Mouse (Mus musculus): ENCODE data around the gene Il16. TPM values are rescaled to one million over a fixed set of nuclear protein-coding genes. Genes with fewer than 3 reads are reported as not detected.

Gene Il16
- polyA plus RNA-seq, 1 experiment from 2014 or later, result 8.3 TPM

GRCm38 (mm10) chr7:83762336-83762735 is 16.8 kb upstream of the Il16 start:
- no peak overlapping the region for H3K4me3 ChIP-seq (ENCODE audit: low read depth, low read length)
- H3K27me3 ChIP-seq (ENCODE audit: control insufficient read depth, insufficient read depth, low read depth, low read length), result no peaks in the 10 kb centered on the region
- H3K9me3 ChIP-seq (replicated peaks; ENCODE audit: control insufficient read depth, low read length), result no peaks in the 10 kb centered on the region
- H3K4me1 ChIP-seq (ENCODE audit: control insufficient read depth, low read depth, low read length), result no peaks in the 10 kb centered on the region; the same call in 1 of the 2 replicates
- no peak overlapping the region for H3K9ac ChIP-seq (ENCODE audit: low read depth, low read length)
- H3K36me3 ChIP-seq (ENCODE audit: control insufficient read depth, insufficient read depth), result no peaks in the 10 kb centered on the region
- 60% methylated on average over 5 of the region's 5 CpGs for WGBS (ENCODE audit: insufficient replicate concordance)
- no peak for ATAC-seq (ENCODE audit: low read depth)
- H3K27ac ChIP-seq (ENCODE audit: low read length), result no peak overlapping the region
- no peak overlapping the region for H3K4me2 ChIP-seq (ENCODE audit: low read depth, low read length)

GRCm38 (mm10) chr7:83751055-83751454 is 5.5 kb upstream of the Il16 start:
- no peak overlapping the region for H3K4me3 ChIP-seq (ENCODE audit: low read depth, low read length)
- no peaks in the 10 kb centered on the region for H3K4me1 ChIP-seq (ENCODE audit: control insufficient read depth, low read depth, low read length)
- no peak for ATAC-seq (ENCODE audit: low read depth)
- H3K9ac ChIP-seq (ENCODE audit: low read depth, low read length), result no peak overlapping the region
- 38% methylated on average over 1 of the region's 1 CpGs for WGBS (ENCODE audit: insufficient replicate concordance)
- H3K4me2 ChIP-seq (ENCODE audit: low read depth, low read length), result no peak overlapping the region
- H3K27me3 ChIP-seq (ENCODE audit: control insufficient read depth, insufficient read depth, low read depth, low read length), result no peaks in the 10 kb centered on the region
- H3K9me3 ChIP-seq (replicated peaks; ENCODE audit: control insufficient read depth, low read length), result no peaks in the 10 kb centered on the region
- no peaks in the 10 kb centered on the region for H3K36me3 ChIP-seq (ENCODE audit: control insufficient read depth, insufficient read depth)
- H3K27ac ChIP-seq (ENCODE audit: low read length), result no peak overlapping the region

- no peak for ATAC-seq (ENCODE audit: low read depth)
- H3K9me3 ChIP-seq (replicated peaks; ENCODE audit: control insufficient read depth, low read length), result no peaks in the 10 kb centered on the region
- no peaks in the 10 kb centered on the region for H3K4me1 ChIP-seq (ENCODE audit: control insufficient read depth, low read depth, low read length)
- no peak overlapping the region for H3K27ac ChIP-seq (ENCODE audit: low read length)
- H3K36me3 ChIP-seq (ENCODE audit: control insufficient read depth, insufficient read depth), result no peaks in the 10 kb centered on the region
- no peak overlapping the region for H3K4me2 ChIP-seq (ENCODE audit: low read depth, low read length)
- H3K27me3 ChIP-seq (ENCODE audit: control insufficient read depth, insufficient read depth, low read depth, low read length), result no peaks in the 10 kb centered on the region
- no peak overlapping the region for H3K9ac ChIP-seq (ENCODE audit: low read depth, low read length)
- H3K4me3 ChIP-seq (ENCODE audit: low read depth, low read length), result no peak overlapping the region
- WGBS (ENCODE audit: insufficient replicate concordance), result 59% methylated on average over 1 of the region's 1 CpGs
These were observed 2.9 kb upstream of the Il16 start for GRCm38 (mm10) chr7:83748405-83748804.

- ATAC-seq (ENCODE audit: low read depth), result no peak
- Histone ChIP-seq H3K9me3 (replicated peaks; ENCODE audit: control insufficient read depth, low read length) (no peaks in the 10 kb centered on the region), H3K27ac (ENCODE audit: low read length) (no peak overlapping the region), H3K36me3 (ENCODE audit: control insufficient read depth, insufficient read depth) (no peaks in the 10 kb centered on the region), H3K4me2 (ENCODE audit: low read depth, low read length) (no peak overlapping the region), H3K27me3 (ENCODE audit: control insufficient read depth, insufficient read depth, low read depth, low read length) (no peaks in the 10 kb centered on the region), H3K4me1 (ENCODE audit: control insufficient read depth, low read depth, low read length) (no peaks in the 10 kb centered on the region), H3K9ac (ENCODE audit: low read depth, low read length) (no peak overlapping the region), H3K4me3 (ENCODE audit: low read depth, low read length) (no peak overlapping the region)
- 52% methylated on average over 8 of the region's 8 CpGs for WGBS (ENCODE audit: insufficient replicate concordance)
These were observed 671 bp upstream of the Il16 start for GRCm38 (mm10) chr7:83746107-83746687.

GRCm38 (mm10) chr7:83745065-83745412 is 487 bp downstream of the Il16 start:
- Histone ChIP-seq H3K9me3 (replicated peaks; ENCODE audit: control insufficient read depth, low read length) (no peaks in the 10 kb centered on the region), H3K4me1 (ENCODE audit: control insufficient read depth, low read depth, low read length) (no peaks in the 10 kb centered on the region), H3K36me3 (ENCODE audit: control insufficient read depth, insufficient read depth) (no peaks in the 10 kb centered on the region), H3K9ac (ENCODE audit: low read depth, low read length) (no peak overlapping the region), H3K27me3 (ENCODE audit: control insufficient read depth, insufficient read depth, low read depth, low read length) (no peaks in the 10 kb centered on the region), H3K27ac (ENCODE audit: low read length) (no peak overlapping the region), H3K4me3 (ENCODE audit: low read depth, low read length) (no peak overlapping the region), H3K4me2 (ENCODE audit: low read depth, low read length) (no peak overlapping the region)
- ATAC-seq (ENCODE audit: low read depth), result no peak
- WGBS (ENCODE audit: insufficient replicate concordance), result 58% methylated on average over 9 of the region's 9 CpGs

GRCm38 (mm10) chr7:83744250-83744649 is 1.3 kb downstream of the Il16 start:
- H3K4me2 ChIP-seq (ENCODE audit: low read depth, low read length), result no peak overlapping the region

GRCm38 (mm10) chr7:83742690-83743089 is 2.8 kb downstream of the Il16 start:
- WGBS (ENCODE audit: insufficient replicate concordance), result 22% methylated on average over 3 of the region's 3 CpGs
- Histone ChIP-seq H3K4me1 (ENCODE audit: control insufficient read depth, low read depth, low read length) (no peaks in the 10 kb centered on the region), H3K27ac (ENCODE audit: low read length) (no peak overlapping the region)

More at GRCm38 (mm10) chr7:83744250-83744649, 1.3 kb downstream of the Il16 start:
- Histone ChIP-seq H3K27ac (ENCODE audit: low read length) (no peak overlapping the region), H3K4me3 (ENCODE audit: low read depth, low read length) (no peak overlapping the region), H3K4me1 (ENCODE audit: control insufficient read depth, low read depth, low read length) (no peaks in the 10 kb centered on the region), H3K9me3 (replicated peaks; ENCODE audit: control insufficient read depth, low read length) (no peaks in the 10 kb centered on the region), H3K27me3 (ENCODE audit: control insufficient read depth, insufficient read depth, low read depth, low read length) (no peaks in the 10 kb centered on the region), H3K36me3 (ENCODE audit: control insufficient read depth, insufficient read depth) (no peaks in the 10 kb centered on the region), H3K9ac (ENCODE audit: low read depth, low read length) (no peak overlapping the region)
- 67% methylated on average over 4 of the region's 4 CpGs for WGBS (ENCODE audit: insufficient replicate concordance)
- ATAC-seq (ENCODE audit: low read depth), result no peak

GRCm38 (mm10) chr7:83742026-83742425 is 3.5 kb downstream of the Il16 start:
- no peak for ATAC-seq (ENCODE audit: low read depth)

More at GRCm38 (mm10) chr7:83742690-83743089, 2.8 kb downstream of the Il16 start:
- no peak for ATAC-seq (ENCODE audit: low read depth)
- Histone ChIP-seq H3K4me2 (ENCODE audit: low read depth, low read length) (no peak overlapping the region), H3K36me3 (ENCODE audit: control insufficient read depth, insufficient read depth) (no peaks in the 10 kb centered on the region), H3K4me3 (ENCODE audit: low read depth, low read length) (no peak overlapping the region), H3K9me3 (replicated peaks; ENCODE audit: control insufficient read depth, low read length) (no peaks in the 10 kb centered on the region), H3K27me3 (ENCODE audit: control insufficient read depth, insufficient read depth, low read depth, low read length) (no peaks in the 10 kb centered on the region), H3K9ac (ENCODE audit: low read depth, low read length) (no peak overlapping the region)

GRCm38 (mm10) chr7:83739680-83740310 is 5.7 kb downstream of the Il16 start:
- ATAC-seq (ENCODE audit: low read depth), result no peak
- Histone ChIP-seq H3K9me3 (replicated peaks; ENCODE audit: control insufficient read depth, low read length) (no peaks in the 10 kb centered on the region), H3K4me3 (ENCODE audit: low read depth, low read length) (no peak overlapping the region), H3K4me1 (ENCODE audit: control insufficient read depth, low read depth, low read length) (no peaks in the 10 kb centered on the region), H3K36me3 (ENCODE audit: control insufficient read depth, insufficient read depth) (no peaks in the 10 kb centered on the region), H3K9ac (ENCODE audit: low read depth, low read length) (no peak overlapping the region), H3K27ac (ENCODE audit: low read length) (no peak overlapping the region), H3K4me2 (ENCODE audit: low read depth, low read length) (no peak overlapping the region), H3K27me3 (ENCODE audit: control insufficient read depth, insufficient read depth, low read depth, low read length) (no peaks in the 10 kb centered on the region)
- 45% methylated on average over 7 of the region's 7 CpGs for WGBS (ENCODE audit: insufficient replicate concordance)

More at GRCm38 (mm10) chr7:83742026-83742425, 3.5 kb downstream of the Il16 start:
- Histone ChIP-seq H3K4me3 (ENCODE audit: low read depth, low read length) (no peak overlapping the region), H3K4me2 (ENCODE audit: low read depth, low read length) (no peak overlapping the region), H3K27me3 (ENCODE audit: control insufficient read depth, insufficient read depth, low read depth, low read length) (no peaks in the 10 kb centered on the region), H3K36me3 (ENCODE audit: control insufficient read depth, insufficient read depth) (no peaks in the 10 kb centered on the region), H3K27ac (ENCODE audit: low read length) (no peak overlapping the region), H3K4me1 (ENCODE audit: control insufficient read depth, low read depth, low read length) (no peaks in the 10 kb centered on the region), H3K9ac (ENCODE audit: low read depth, low read length) (no peak overlapping the region), H3K9me3 (replicated peaks; ENCODE audit: control insufficient read depth, low read length) (no peaks in the 10 kb centered on the region)
- WGBS (ENCODE audit: insufficient replicate concordance), result 39% methylated on average over 2 of the region's 2 CpGs
